Mouse (Mus musculus) bone marrow, adult 2 months (tissue): ENCODE measurements at regions not wholly inside any gene's neighbourhood (a gene's known extent, or its start where the extent isn't known, plus 50 kb on each side); places are given as distances from the start of the nearest gene placed in this dataset.

Experiments used
- CTCF ChIP-seq: fragments of 200-500 bp; IDR thresholded peaks from 2 replicates; pipeline ENCODE4 v1.5.1; 2011; ENCODE audit warnings: low read length, control low read depth; ENCODE audit not compliant: control insufficient read depth, insufficient read depth
- POLR2A ChIP-seq: fragments of 200-500 bp; IDR thresholded peaks from 2 replicates; pipeline ENCODE4 v1.6.1; 2011; ENCODE audit warnings: low read depth, mild to moderate bottlenecking, control low read depth, low read length, borderline replicate concordance; ENCODE audit not compliant: control insufficient read depth

DNA sequence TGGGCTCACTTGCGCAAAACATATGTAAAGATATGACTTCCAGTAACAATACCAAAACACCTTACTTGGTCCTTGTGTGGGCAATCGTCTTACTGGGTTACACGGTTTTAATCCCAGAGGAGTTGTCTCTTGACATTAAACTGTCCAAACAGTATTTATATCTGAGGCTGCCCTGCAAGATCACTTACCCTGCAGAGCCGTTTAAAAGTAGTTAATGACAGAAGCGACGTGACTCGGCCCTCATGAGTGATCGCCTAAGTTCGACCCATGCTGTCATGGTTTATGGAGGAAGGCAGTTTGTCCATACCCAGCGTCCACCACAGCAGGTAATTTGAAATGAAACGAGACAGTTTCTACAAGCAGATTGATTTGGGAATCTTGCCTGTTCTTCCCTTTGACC lies 90.3 kb downstream of the Zfp281 start:
- TF ChIP-seq POLR2A = no peak
- no peak for TF ChIP-seq CTCF
